Mouse (Mus musculus): Measurements from ENCODE around the gene Exo5.
A peak's percentile ranks its signal among the peaks of the same experiment; 100 is the strongest.

Gene Exo5

GRCm38 (mm10) chr4:120904533-120904932 is 20.3 kb downstream of the Exo5 start:
- DNase-seq: no peak

- DNase-seq: no peak
Observed at GRCm38 (mm10) chr4:120895810-120896584, 28.8 kb downstream of the Exo5 start.

DNA sequence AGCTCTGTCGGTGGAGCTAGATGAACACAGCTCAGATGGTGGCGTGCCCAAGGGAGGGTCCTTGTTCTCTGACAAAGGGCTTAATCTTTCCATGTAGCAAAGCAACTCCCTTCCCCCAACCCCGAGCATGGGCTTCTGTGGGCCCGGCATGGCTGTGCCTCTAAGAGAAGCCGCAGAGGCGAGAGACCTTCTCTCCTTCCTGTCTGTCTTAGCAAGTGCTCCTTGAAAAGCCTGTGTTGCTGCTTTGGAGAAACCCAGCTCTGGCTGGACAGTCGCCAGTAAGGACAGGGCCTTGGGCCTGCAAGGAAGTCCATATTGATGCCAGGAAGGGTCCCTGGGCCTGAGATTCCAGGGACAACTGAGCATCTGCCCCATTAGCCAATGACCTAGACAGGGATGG is 29.6 kb downstream of the Exo5 start:
- DNase-seq: no peak

DNA sequence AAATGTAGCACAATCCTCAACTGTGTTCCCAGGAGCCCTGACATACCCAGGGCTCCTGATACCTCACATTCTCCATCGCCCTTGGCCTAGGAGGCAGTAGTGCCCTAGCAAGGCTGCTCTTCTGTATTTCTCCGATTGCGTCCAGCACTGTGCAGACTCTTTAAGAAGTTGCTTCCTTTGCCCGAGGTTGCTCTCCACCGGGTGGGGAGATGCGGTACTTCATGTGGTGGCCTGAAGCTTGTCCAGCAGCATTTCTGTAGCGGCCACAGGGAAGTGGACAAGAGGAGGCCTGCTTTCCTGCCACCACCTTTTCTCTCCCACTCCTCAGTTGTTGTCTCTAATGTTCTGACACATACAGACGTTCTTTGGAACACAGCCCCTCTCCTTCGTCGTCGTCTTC is 30.2 kb downstream of the Exo5 start:
- DNase-seq: no peak

- no peak for DNase-seq
Observed at GRCm38 (mm10) chr4:120893656-120894401, 31.0 kb downstream of the Exo5 start.

- DNase-seq: no peak
Observed at GRCm38 (mm10) chr4:120892516-120892915, 32.3 kb downstream of the Exo5 start.

DNA sequence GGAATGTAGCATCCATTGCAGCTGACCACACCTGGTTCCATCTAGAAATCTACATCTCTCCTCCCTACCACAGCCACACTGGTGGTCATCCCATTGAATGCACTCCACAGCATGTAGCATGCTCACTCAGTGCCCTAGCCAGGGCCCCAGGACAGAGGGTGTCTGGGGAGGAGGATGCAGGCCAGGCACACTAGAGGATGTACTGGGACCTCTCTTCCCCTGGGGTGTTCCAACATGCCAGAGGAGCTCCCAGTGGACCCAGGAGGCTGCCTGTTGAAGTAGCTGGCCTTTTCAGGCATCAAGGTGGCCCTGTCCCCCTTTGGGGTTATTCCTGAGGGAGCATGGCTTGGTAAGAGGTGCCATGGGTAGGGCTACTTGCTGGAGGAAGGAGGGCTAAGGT is 32.9 kb downstream of the Exo5 start:
- DNase-seq: no peak

DNA sequence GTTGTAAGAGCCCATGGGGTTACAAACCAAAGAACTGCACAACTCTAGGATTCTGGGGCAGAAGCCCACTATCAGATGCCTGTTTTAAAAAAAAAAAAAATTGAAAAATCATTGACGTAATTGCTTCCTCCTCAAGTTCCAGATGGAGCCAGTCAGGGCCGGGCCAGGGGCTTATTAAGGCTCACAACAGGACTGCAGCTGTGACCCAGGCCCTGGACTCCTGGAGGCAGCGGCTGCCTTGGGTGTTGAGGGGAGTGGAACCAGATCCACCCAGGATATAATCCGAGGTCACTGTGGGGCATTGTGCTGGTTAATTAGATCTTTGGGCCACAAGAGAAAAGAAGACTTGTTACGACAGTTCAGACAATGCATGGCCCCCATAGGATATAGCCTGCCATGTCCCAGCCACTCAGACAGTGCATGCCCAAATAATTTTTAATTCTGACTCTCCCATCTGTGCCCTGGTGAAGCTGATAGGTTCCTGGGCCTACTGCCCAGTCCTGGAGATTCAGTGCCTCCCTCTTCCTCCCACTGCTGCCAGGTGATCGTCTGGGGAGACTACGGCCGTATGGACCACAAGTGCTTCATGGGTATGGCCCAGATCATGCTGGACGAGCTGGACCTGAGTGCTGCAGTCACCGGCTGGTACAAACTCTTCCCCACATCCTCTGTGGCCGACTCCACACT is 33.9 kb downstream of the Exo5 start:
- DNase-seq: no peak

GRCm38 (mm10) chr4:120888884-120889283 is 35.9 kb downstream of the Exo5 start:
- DNase-seq: no peak

DNA sequence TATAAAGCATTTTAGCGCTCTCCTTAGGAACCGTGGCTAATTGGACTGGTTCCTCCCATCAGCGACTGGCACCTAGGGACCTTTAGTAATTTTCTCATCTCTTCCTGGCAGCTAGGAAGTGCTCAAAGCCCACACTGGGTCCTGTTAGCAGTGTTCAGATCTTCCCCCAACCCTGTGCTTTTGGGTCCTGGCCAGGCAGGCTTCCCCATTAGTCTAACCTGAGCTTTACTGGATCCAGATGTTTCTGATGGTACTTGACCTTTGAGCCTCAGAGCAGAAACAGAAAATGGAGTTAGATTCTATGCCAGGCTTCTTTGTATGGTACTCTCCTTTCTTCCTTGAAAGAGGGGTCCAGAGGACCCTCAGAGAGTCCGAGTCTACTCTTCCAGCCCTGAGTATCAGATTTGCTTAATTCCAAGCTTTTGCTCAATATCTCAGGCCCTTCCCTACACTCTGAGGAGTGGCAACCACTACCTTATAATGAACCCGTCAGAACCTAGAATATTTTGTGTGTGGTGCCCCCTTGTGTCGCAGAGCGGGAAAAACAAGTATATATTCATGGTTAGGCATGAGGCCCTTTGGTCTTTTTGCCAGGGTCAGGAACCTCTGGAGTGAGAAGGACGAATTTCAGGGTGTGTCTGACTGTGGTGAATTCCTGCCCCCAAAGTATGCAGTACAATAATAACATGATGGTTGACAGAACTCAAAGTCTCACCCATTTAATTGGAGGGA is 37.3 kb downstream of the Exo5 start:
- peak; percentile 51 for DNase-seq

DNA sequence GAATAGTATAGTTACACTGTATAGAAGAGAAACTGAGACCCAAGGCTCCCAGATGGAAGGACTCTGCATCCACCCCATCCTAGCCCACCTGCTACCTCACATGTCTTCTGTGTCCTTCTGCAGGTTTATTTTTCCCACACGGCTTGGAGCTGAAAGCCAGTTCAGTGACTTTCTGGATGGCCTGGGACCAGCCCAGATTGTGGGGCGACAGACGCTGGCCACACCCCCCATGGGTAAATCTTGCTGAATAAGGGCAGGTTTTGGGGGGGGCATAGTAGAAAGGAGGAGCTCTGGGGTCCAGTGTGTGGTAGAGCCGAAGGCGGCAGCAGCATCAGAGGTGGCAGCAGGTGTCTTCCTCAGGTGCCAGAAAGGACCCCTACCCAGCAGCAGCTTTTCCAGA is 38.0 kb downstream of the Exo5 start:
- DNase-seq: no peak

- DNase-seq: no peak
Observed at GRCm38 (mm10) chr4:120886131-120886530, 38.7 kb downstream of the Exo5 start.

GRCm38 (mm10) chr4:120885208-120886120 is 39.4 kb downstream of the Exo5 start:
- no peak for DNase-seq

- no peak for DNase-seq
Observed at GRCm38 (mm10) chr4:120882002-120882625, 42.7 kb downstream of the Exo5 start.

DNA sequence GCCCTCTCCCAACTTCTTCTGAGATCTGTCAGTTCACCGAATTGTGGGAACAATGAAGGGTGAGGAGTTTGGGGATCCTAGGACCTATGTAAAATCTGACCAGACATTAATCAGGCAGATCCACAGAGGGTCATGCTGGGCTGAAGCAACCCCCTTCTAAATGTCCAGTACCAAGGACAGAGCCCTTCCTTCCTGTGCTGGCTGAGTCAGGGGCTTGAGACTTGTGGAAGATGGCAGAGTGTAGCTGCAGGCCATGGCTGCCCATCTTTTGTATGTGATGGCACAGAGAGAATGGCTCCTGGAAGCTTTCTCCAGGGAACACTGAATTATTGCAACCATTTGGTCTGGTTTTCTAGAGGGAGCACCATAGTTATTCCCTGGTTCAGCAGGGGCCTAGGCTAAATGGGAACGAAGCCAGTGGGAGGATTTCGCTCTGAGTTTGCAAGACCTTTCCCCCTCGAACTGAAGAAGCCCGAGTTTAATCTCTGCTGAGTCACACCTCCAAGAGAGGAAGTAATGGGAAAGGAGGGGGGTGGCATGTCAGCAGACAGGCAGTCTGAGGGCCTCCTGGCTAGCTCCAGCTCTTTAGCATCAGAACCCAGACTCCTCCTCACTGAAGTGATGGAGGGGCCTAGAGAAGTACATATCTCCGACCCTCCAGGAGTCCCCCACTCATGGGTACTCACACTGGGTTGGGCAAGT is 43.9 kb downstream of the Exo5 start:
- no peak for DNase-seq

DNA sequence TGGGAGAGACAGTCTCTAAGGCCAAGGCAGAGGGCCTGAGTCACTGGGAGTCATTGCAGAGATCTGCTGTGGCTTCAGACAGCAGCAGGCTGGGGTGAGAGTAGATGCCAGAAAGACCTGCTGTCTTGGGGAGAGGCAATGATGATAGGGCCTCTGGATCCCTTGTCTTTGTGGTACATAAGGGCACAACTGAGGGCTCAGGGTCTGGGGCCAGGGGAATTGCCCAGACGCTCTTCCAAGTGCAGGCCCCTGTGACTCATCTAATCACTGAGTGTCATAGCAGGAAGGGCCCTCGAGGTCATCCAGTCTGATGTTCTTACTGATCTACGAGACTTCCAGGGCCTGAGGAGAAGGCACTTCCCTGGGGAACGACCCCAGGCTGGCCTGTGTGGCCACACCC is 45.4 kb downstream of the Exo5 start:
- no peak for DNase-seq

- DNase-seq: no peak
Observed at GRCm38 (mm10) chr4:120878728-120879127, 46.1 kb downstream of the Exo5 start.

DNA sequence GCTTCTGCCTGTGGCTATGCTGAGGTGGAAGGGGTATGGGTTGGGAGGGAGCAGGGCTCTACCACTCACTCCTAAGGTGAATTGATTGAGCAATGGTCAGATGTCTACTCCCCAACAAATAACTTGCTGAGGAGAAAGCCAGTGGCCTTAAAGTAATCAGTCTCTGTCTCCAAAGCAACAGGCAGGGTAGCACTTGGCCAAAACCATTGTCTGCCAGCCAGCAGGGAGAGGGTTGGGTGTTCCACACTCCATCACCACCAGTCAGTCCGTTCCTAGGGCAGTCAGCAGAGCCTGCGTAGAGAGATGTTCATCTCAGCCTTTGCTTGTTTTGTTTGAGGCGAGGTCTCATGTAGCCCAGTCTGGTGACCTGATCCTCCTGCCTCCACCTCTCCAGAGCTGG is 48.9 kb downstream of the Exo5 start:
- DNase-seq: no peak

Data from liver (tissue).